Mouse (Mus musculus): ENCODE data around the gene Olfr1252.

Olfr1252 gene

DNA sequence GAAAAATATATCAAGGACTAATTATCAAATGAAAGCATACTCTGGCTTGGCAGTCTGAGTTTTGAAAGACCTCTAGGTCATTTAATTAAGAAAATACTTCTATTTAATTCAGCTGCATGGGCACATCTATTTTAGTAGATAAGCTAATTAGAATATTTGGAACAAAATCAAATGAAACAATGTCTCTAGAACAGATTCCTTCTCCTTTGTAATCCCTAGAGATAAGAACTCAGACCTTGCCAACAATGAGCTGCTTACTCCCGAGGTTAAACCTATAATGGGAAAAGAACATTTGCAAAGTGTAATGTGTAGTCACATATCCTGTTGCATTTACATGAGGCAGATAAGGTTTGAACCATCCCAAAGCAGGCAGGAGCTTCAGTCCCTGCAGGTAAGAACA lies at the start of gene Olfr1252:
Gene Olfr1252 (minus strand): TSS at position 101 of the 400 bp plus-strand sequence.
- CTCF ChIA-PET = no interaction called here

DNA sequence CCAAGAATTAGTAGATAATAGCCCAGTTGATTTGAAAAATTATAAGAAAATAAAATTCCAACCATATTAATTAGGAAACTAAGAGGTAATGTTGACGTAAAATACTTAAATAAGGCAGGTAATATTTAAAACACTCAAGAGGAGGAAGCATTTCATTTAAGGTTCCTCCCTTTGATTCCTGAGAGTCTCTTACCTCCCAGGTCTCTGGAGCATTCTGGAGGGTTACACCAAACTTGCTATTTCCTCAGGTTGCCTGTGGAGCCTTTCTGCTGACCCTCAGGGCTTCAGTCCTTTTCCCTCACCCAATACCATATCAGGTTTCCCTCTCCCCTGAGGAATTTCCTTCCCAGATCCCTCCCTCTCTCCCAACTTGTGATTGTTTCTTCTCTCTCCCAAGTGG lies 32.2 kb upstream of the Olfr1252 start, which contains the start of gene Olfr1253:
Gene Olfr1253 (minus strand): TSS at position 101 of the 400 bp plus-strand sequence.
- CTCF ChIA-PET = no interaction called here

DNA sequence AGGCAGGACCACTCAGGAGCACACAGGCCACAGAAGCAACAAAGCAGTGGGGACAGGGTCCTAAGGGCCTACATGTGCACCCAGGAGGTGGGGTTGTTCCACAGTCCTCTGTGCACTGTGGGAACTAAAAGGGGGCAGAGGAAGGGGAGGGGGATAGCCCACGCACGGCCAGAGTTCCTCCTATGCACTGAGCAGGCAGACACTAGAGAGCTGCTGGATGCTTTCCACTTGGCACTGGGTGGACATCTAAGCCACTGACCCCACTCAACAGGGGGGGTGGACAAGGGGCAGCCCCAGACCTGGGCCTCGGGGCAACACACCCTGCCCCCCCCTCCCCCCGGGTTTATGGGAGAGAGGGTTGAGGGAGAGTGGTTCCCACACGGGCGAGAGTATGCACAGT lies 32.8 kb downstream of the Olfr1252 start:
- CTCF ChIA-PET = no interaction called here

DNA sequence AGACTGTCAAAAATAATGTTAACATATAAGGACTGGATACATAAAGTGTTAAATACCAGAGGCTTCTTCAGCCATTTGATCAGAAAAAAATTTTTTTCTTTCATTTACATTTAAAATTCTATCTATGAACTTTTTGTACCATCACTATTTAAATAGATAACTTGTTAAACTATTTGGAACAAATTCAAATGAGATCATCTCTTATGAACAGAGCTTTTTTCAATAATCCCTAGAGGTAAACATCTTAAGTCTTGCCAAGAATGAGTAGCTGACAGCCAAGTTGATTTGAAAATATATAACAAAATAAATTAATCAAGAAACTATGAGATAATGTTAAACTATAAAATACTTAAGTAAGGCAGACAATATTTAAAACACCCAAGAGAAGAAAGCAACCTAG lies 53.0 kb downstream of the Olfr1252 start, which contains the start of gene Olfr1251:
Gene Olfr1251 (minus strand): TSS at position 101 of the 400 bp plus-strand sequence.
- CTCF ChIA-PET = no interaction called here

All from spleen, embryonic (tissue).